Mouse (Mus musculus): ENCODE data around the gene Ppox. TPM values are rescaled to one million over a fixed set of nuclear protein-coding genes. Genes with fewer than 3 reads are reported as not detected.

Ppox gene
- polyA plus RNA-seq, 1 experiment from 2014 or later = 50.6 TPM

Other genes starting within 250 kb of the Ppox start
- 13.2 and 15.1 TPM in 2 replicates for gene Fcgr3, start 216.3 kb downstream of the Ppox start, polyA plus RNA-seq (2015; fragmentation: Nextera tagmentation; extraction: Ambion mirVana)
- gene Cfap126, start 167.3 kb downstream of the Ppox start, polyA plus RNA-seq (2015; fragmentation: Nextera tagmentation; extraction: Ambion mirVana) = 7.2 and 8.3 TPM in 2 replicates
- gene Sdhc, start 130.6 kb downstream of the Ppox start, polyA plus RNA-seq (2015; fragmentation: Nextera tagmentation; extraction: Ambion mirVana) = 256 and 267 TPM in 2 replicates
- 0.69 and 1.0 TPM in 2 replicates for gene Mpz, start 130.5 kb downstream of the Ppox start, polyA plus RNA-seq (2015; fragmentation: Nextera tagmentation; extraction: Ambion mirVana)
- gene Pcp4l1, start 84.9 kb downstream of the Ppox start, polyA plus RNA-seq (2015; fragmentation: Nextera tagmentation; extraction: Ambion mirVana) = 5.0 and 5.9 TPM in 2 replicates
- gene Nr1i3, start 67.2 kb downstream of the Ppox start, polyA plus RNA-seq (2015; fragmentation: Nextera tagmentation; extraction: Ambion mirVana) = 0.20 and 0.33 TPM in 2 replicates
- 34.9 and 35.4 TPM in 2 replicates for gene Tomm40l, start 58.7 kb downstream of the Ppox start, polyA plus RNA-seq (2015; fragmentation: Nextera tagmentation; extraction: Ambion mirVana)
- 9.5 and 38.1 TPM in 2 replicates for gene Apoa2, start 56.1 kb downstream of the Ppox start, polyA plus RNA-seq (2015; fragmentation: Nextera tagmentation; extraction: Ambion mirVana)
- 46.3 and 46.7 TPM in 2 replicates for gene Fcer1g, start 46.8 kb downstream of the Ppox start, polyA plus RNA-seq (2015; fragmentation: Nextera tagmentation; extraction: Ambion mirVana)
- 7.4 and 9.6 TPM in 2 replicates for gene Adamts4, start 30.8 kb downstream of the Ppox start, polyA plus RNA-seq (2015; fragmentation: Nextera tagmentation; extraction: Ambion mirVana)
- gene Ndufs2, start 29.8 kb downstream of the Ppox start, polyA plus RNA-seq (2015; fragmentation: Nextera tagmentation; extraction: Ambion mirVana) = 241 and 266 TPM in 2 replicates
- 81.2 and 87.2 TPM in 2 replicates for gene B4galt3, start 10.9 kb downstream of the Ppox start, polyA plus RNA-seq (2015; fragmentation: Nextera tagmentation; extraction: Ambion mirVana)
- gene Usp21, start 6.8 kb upstream of the Ppox start, polyA plus RNA-seq (2015; fragmentation: Nextera tagmentation; extraction: Ambion mirVana) = 84.4 and 89.7 TPM in 2 replicates
- gene Ufc1, start 13.8 kb upstream of the Ppox start, polyA plus RNA-seq (2015; fragmentation: Nextera tagmentation; extraction: Ambion mirVana) = 105 and 109 TPM in 2 replicates
- 49.5 and 50.5 TPM in 2 replicates for gene Dedd, start 48.0 kb upstream of the Ppox start, polyA plus RNA-seq (2015; fragmentation: Nextera tagmentation; extraction: Ambion mirVana)
- gene Nit1, start 64.5 kb upstream of the Ppox start, polyA plus RNA-seq (2015; fragmentation: Nextera tagmentation; extraction: Ambion mirVana) = 38.3 and 42.6 TPM in 2 replicates
- 83.8 and 91.3 TPM in 2 replicates for gene Pfdn2, start 64.5 kb upstream of the Ppox start, polyA plus RNA-seq (2015; fragmentation: Nextera tagmentation; extraction: Ambion mirVana)
- 2.1 and 2.6 TPM in 2 replicates for gene Klhdc9, start 79.6 kb upstream of the Ppox start, polyA plus RNA-seq (2015; fragmentation: Nextera tagmentation; extraction: Ambion mirVana)
- gene Nectin4, start 88.9 kb upstream of the Ppox start, polyA plus RNA-seq (2015; fragmentation: Nextera tagmentation; extraction: Ambion mirVana) = 5.1 and 7.3 TPM in 2 replicates
- 2.2 and 3.4 TPM in 2 replicates for gene Arhgap30, start 107.8 kb upstream of the Ppox start, polyA plus RNA-seq (2015; fragmentation: Nextera tagmentation; extraction: Ambion mirVana)
- 72.9 and 85.7 TPM in 2 replicates for gene Usf1, start 130.1 kb upstream of the Ppox start, polyA plus RNA-seq (2015; fragmentation: Nextera tagmentation; extraction: Ambion mirVana)
- gene Tstd1, start 137.7 kb upstream of the Ppox start, polyA plus RNA-seq (2015; fragmentation: Nextera tagmentation; extraction: Ambion mirVana) = 6.4 and 7.5 TPM in 2 replicates
- 102 and 115 TPM in 2 replicates for gene F11r, start 156.3 kb upstream of the Ppox start, polyA plus RNA-seq (2015; fragmentation: Nextera tagmentation; extraction: Ambion mirVana)
- gene Alyref2, start 222.3 kb upstream of the Ppox start, polyA plus RNA-seq (2015; fragmentation: Nextera tagmentation; extraction: Ambion mirVana) = 12.8 and 13.0 TPM in 2 replicates